Mouse (Mus musculus): Measurements from ENCODE around the gene T2.

DNA sequence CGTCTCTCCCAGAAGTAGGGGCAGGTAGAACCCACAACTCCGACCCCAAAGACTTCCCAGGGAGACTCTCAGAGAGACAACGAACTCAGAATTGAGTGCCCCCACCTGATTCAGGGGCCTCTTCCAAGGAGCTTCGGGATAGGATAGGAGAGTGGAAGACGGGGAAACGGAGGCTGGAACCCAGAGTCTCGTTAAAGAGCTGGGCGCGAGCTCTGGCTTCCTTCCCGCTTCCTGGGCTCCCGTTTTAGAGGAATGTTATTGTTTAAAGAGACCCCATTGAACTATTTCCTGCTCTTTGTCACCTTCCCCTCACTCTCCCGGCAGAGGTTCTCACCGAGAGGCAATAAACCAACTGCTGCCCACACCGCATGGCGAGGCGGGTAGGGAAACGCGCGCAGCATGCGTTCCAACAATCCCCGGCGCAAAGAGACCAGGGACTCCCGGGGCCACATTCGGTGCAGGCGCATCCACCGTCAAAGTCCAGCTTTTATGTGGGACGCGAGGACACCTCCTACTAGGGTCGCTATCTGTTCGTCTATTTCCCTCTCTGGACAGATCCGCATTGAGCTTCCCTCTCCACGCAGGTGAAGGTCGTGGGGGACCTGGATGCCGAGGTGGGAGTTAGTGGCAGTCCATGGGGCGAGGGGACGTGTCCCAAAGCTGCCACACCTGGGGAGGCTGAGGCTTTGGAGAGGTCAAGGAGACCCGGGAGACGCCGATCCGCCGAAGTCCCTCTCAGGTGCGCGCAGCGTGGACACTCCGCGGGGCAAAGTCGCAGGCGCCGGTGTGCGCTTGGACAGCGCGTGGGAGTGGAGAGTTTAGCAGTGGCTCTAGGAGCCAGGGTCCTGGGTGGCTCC lies 77.6 kb downstream of the T2 start:
- TF ChIP-seq POLR2A (IDR thresholded peaks at IDR 0.05; ENCODE audit: control insufficient read depth, extremely low read depth, insufficient read depth, low read length, poor library complexity), result no peak
- TF ChIP-seq CTCF (IDR thresholded peaks at IDR 0.05; ENCODE audit: borderline replicate concordance, control insufficient read depth, extremely low read depth, insufficient read depth, low read length, poor library complexity), result no peak

All from thymus, adult 2 months (tissue).